Mouse (Mus musculus) liver, embryonic 13.5 days (tissue): ENCODE measurements around the gene Twsg1. TPM values are rescaled to one million over a fixed set of nuclear protein-coding genes. Genes with fewer than 3 reads are reported as not detected.

Experiments
- ATAC-seq: fragments of 200-750 bp; cut with Nextera tagmentation; 2 replicates; pipeline ENCODE4 v1.8.0; 2017; ENCODE audit warnings: low read depth, mild to moderate bottlenecking, moderate number of reproducible peaks, moderate library complexity
- DNase-seq: peaks from one replicate; pipeline ENCODE4 v3.0.0; 2022
- H3K27ac ChIP-seq: fragments of 300-500 bp; sonication (generic); 2 replicates; pipeline ENCODE4 v1.5.1; 2015; ENCODE audit warnings: moderate library complexity, mild to moderate bottlenecking, inconsistent platforms
- H3K27me3 ChIP-seq: fragments of 300-500 bp; sonication (generic); 2 replicates; pipeline ENCODE4 v1.6.1; 2015; ENCODE audit warnings: mild to moderate bottlenecking, inconsistent platforms
- H3K36me3 ChIP-seq: fragments of 300-500 bp; sonication (generic); 2 replicates; pipeline ENCODE4 v1.6.1; 2015; ENCODE audit warnings: mild to moderate bottlenecking, inconsistent platforms
- H3K4me1 ChIP-seq: fragments of 300-500 bp; sonication (generic); replicated peaks from 2 replicates; pipeline ENCODE4 v1.6.1; 2015; ENCODE audit warnings: inconsistent platforms
- H3K4me2 ChIP-seq: fragments of 300-500 bp; sonication (generic); 2 replicates; pipeline ENCODE4 v1.6.1; 2015; ENCODE audit warnings: inconsistent platforms, mild to moderate bottlenecking, moderate library complexity
- H3K4me3 ChIP-seq: fragments of 300-500 bp; sonication (generic); replicated peaks from 2 replicates; pipeline ENCODE4 v1.5.1; 2015; ENCODE audit warnings: mild to moderate bottlenecking, inconsistent platforms
- H3K9ac ChIP-seq: fragments of 300-500 bp; sonication (generic); 2 replicates; pipeline ENCODE4 v1.6.1; 2015; ENCODE audit warnings: mild to moderate bottlenecking, inconsistent platforms
- H3K9me3 ChIP-seq: fragments of 300-500 bp; sonication (generic); replicated peaks from 2 replicates; pipeline ENCODE4 v1.6.1; 2016; ENCODE audit warnings: inconsistent platforms
- WGBS: fragments of 180-500 bp; shearing (Covaris S2); methylation state at CpG from one replicate; pipeline ENCODE4 v1.1.7; 2015; ENCODE audit not compliant: insufficient replicate concordance; 5-methylcytosine and 5-hydroxymethylcytosine counted together
- polyA plus RNA-seq: library from polyadenylated mRNA; unstranded; fragments of >200 nt; fragmentation: Nextera tagmentation; extraction: Ambion mirVana; gene quantifications from 2 replicates; pipeline ENCODE4 v1.2.1, GENCODE M21; 2015

The Twsg1 gene
- polyA plus RNA-seq, 1 experiment from 2014 or later = 16.2 TPM

- no peaks in the 10 kb centered on the region for H3K9me3 ChIP-seq
- no peaks in the 10 kb centered on the region for H3K27me3 ChIP-seq
- H3K4me2 ChIP-seq = no peak overlapping the region
- ATAC-seq (no peak), DNase-seq (no peak)
- peaks cover 16% of the 10 kb centered on the region for H3K4me1 ChIP-seq
- no peak overlapping the region for H3K27ac ChIP-seq
- no peak overlapping the region for H3K4me3 ChIP-seq
- H3K9ac ChIP-seq = no peak overlapping the region
- H3K36me3 ChIP-seq = no peaks in the 10 kb centered on the region
These were observed 42.8 kb downstream of the Twsg1 start for GRCm38 (mm10) chr17:65908270-65908669.

DNA sequence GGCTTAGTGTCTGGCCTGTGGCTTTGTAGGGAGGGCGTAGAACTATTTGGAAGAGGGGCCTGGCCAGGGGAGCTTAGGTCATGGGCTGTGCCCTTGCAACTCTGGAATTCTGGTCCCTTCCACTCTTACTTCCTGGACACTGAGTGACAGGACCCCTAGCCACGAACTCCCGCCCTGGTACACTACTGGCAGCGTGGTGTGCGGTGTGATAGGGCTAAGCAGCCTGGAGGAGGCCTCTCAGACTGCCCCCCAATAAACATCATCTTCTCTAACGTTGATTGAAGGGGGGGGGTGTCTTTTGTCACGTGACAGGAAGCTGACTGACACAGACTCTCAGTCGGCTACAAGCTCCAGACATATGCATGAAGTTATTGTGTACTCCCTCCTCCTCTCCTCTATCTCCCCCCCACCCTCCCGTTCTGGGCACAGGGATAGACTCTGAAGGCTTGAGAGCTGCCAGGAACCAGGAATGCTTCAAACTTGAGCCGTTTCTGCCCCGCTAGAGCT lies 44.1 kb downstream of the Twsg1 start:
- Histone ChIP-seq H3K4me2 (peak overlapping the region; percentile 41), H3K9me3 (no peaks in the 10 kb centered on the region), H3K9ac (no peak overlapping the region), H3K36me3 (no peaks in the 10 kb centered on the region), H3K4me1 (peaks cover 16% of the 10 kb centered on the region), H3K4me3 (peak overlapping the region; percentile 13; the same call in 1 of the 2 replicates), H3K27ac (no peak overlapping the region), H3K27me3 (no peaks in the 10 kb centered on the region)
- peak; percentile 68 for ATAC-seq
- DNase-seq = no peak
- WGBS = 24% methylated on average over 11 of the region's 11 CpGs

- Histone ChIP-seq H3K9ac (no peak overlapping the region), H3K27me3 (no peaks in the 10 kb centered on the region), H3K4me3 (peak overlapping the region; percentile 13; the same call in 1 of the 2 replicates), H3K36me3 (no peaks in the 10 kb centered on the region), H3K4me2 (peak overlapping the region; percentile 41), H3K9me3 (no peaks in the 10 kb centered on the region), H3K27ac (0 out of 2 replicates have a peak overlapping the region, but pooled peaks have one; percentile 11), H3K4me1 (peaks cover 16% of the 10 kb centered on the region)
- 34% methylated on average over 11 of the region's 12 CpGs for WGBS
- DNase-seq (no peak), ATAC-seq (no peak)
These were observed 44.6 kb downstream of the Twsg1 start for GRCm38 (mm10) chr17:65906313-65906894.

GRCm38 (mm10) chr17:65905241-65905640 lies 45.8 kb downstream of the Twsg1 start:
- peaks cover 16% of the 10 kb centered on the region for H3K4me1 ChIP-seq
- no peak overlapping the region for H3K4me3 ChIP-seq
- no peaks in the 10 kb centered on the region for H3K9me3 ChIP-seq
- H3K36me3 ChIP-seq = no peaks in the 10 kb centered on the region
- DNase-seq = no peak
- H3K9ac ChIP-seq = no peak overlapping the region
- H3K4me2 ChIP-seq = no peak overlapping the region
- no peak overlapping the region for H3K27ac ChIP-seq
- WGBS = 74% methylated on average over 14 of the region's 14 CpGs
- H3K27me3 ChIP-seq = no peaks in the 10 kb centered on the region
- ATAC-seq = no peak

DNA sequence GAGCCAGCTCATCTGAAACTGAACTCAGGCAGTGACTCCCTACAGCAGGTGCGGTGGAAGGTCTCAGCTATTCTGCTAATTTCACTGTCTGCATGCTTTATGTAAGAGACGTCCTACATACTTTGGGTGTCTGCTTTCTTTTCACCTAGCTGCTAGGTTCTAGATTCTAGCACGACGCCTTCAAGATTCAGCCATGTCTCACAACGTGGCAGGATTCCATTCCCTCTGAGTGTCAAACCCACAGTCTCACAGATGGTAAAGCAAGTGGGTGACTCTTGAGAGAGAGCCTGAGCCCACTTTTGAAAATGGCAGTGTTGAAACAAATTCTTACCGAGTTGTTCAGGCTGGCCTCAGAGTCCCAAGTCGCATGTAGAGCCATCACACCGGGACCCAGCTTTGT lies 47.2 kb downstream of the Twsg1 start:
- no peak overlapping the region for H3K27ac ChIP-seq
- DNase-seq (no peak), ATAC-seq (no peak)
- no peaks in the 10 kb centered on the region for H3K9me3 ChIP-seq
- no peak overlapping the region for H3K9ac ChIP-seq
- peaks cover 16% of the 10 kb centered on the region for H3K4me1 ChIP-seq
- H3K36me3 ChIP-seq = no peaks in the 10 kb centered on the region
- no peak overlapping the region for H3K4me2 ChIP-seq
- H3K4me3 ChIP-seq = no peak overlapping the region
- 85% methylated on average over 8 of the region's 8 CpGs for WGBS
- no peaks in the 10 kb centered on the region for H3K27me3 ChIP-seq

DNA sequence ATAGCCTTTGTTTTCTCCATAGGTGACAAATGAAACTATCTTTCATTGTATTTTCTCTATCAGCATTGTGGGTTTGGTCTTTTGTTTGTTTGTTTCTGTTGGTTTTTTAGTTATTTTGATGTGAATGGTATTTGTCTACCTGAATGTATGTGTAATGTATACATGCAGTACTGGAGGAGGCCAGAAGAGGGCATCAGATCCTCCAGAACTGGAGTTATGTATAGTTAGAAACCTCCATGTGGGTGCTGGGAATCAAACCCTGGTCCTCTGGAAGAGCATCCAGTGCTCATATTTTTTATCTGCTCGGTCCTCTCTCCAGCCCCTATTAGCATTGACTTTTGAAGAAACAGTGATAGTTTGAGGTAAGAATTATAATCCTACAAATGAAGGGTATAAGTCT lies 48.0 kb downstream of the Twsg1 start:
- H3K4me1 ChIP-seq = peaks cover 16% of the 10 kb centered on the region
- WGBS = 67% methylated on average over 1 of the region's 1 CpGs
- no peaks in the 10 kb centered on the region for H3K27me3 ChIP-seq
- no peak overlapping the region for H3K9ac ChIP-seq
- H3K4me3 ChIP-seq = no peak overlapping the region
- no peaks in the 10 kb centered on the region for H3K9me3 ChIP-seq
- H3K36me3 ChIP-seq = no peaks in the 10 kb centered on the region
- ATAC-seq (no peak), DNase-seq (no peak)
- no peak overlapping the region for H3K4me2 ChIP-seq
- no peak overlapping the region for H3K27ac ChIP-seq

DNA sequence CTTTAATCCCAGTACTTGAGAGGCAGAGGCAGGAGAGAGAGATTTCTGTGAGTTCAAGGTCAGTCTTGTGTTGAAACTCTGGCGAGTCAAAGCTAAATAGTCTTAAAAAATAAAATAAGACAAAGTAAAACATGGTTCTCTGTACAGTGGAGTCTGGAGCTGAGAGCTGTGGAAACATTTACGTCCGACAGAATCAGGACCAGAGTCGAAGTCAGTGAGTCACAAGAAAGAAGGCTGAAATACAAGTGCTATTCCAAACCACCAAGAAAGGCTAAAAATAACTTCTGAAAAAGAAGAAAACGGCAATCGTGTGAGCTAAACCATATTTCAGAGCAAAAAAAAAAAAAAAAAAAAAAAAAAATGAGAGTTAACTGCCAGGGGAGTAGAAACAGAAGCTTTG lies 48.7 kb downstream of the Twsg1 start:
- Histone ChIP-seq H3K9ac (no peak overlapping the region), H3K27ac (no peak overlapping the region), H3K4me1 (peaks cover 12% of the 10 kb centered on the region), H3K27me3 (no peaks in the 10 kb centered on the region), H3K4me2 (no peak overlapping the region), H3K9me3 (no peaks in the 10 kb centered on the region), H3K36me3 (no peaks in the 10 kb centered on the region), H3K4me3 (no peak overlapping the region)
- WGBS = 75% methylated on average over 6 of the region's 6 CpGs
- DNase-seq (no peak), ATAC-seq (no peak)

GRCm38 (mm10) chr17:65896016-65896415 lies 55.0 kb downstream of the Twsg1 start:
- DNase-seq (no peak), ATAC-seq (no peak)
- Histone ChIP-seq H3K36me3 (no peaks in the 10 kb centered on the region), H3K4me2 (no peak overlapping the region), H3K9me3 (no peaks in the 10 kb centered on the region), H3K27me3 (no peaks in the 10 kb centered on the region), H3K4me1 (no peaks in the 10 kb centered on the region), H3K27ac (no peak overlapping the region), H3K4me3 (no peak overlapping the region), H3K9ac (no peak overlapping the region)
- WGBS = 62% methylated on average over 3 of the region's 3 CpGs

DNA sequence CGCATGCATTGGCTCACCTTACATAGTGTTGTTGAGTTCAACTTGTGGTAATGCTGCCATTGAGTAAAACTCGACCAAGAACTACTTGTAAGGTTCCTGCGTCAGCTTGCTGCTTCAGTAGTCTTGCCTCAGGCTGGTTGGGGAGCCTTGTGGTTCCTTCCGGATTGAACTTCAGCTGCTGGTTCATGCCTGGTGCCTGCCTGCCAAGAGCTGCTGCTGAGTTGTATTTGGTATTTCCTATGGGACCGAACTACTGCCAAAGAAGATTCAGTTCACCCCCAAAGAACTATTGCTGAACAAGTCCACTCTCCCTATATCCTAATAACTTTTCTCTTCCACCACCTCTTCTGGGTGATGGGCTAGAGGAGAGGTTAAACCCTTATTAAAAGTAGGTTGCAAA lies 61.5 kb downstream of the Twsg1 start:
- WGBS = 73% methylated on average over 5 of the region's 5 CpGs
- Histone ChIP-seq H3K4me2 (no peak overlapping the region), H3K9ac (no peak overlapping the region), H3K4me1 (peaks cover 17% of the 10 kb centered on the region), H3K4me3 (no peak overlapping the region), H3K9me3 (no peaks in the 10 kb centered on the region), H3K27ac (no peak overlapping the region), H3K36me3 (no peaks in the 10 kb centered on the region), H3K27me3 (no peaks in the 10 kb centered on the region)
- ATAC-seq = no peak
- DNase-seq = no peak

GRCm38 (mm10) chr17:65886571-65886970 lies 64.5 kb downstream of the Twsg1 start:
- Histone ChIP-seq H3K27me3 (no peaks in the 10 kb centered on the region), H3K4me3 (peak overlapping the region; percentile 98), H3K4me2 (peak overlapping the region; percentile 95), H3K36me3 (no peaks in the 10 kb centered on the region), H3K9ac (peak overlapping the region; percentile 85), H3K4me1 (peaks cover 40% of the 10 kb centered on the region), H3K27ac (peak overlapping the region; percentile 96), H3K9me3 (no peaks in the 10 kb centered on the region)
- WGBS = 65% methylated on average over 9 of the region's 9 CpGs
- DNase-seq (no peak), ATAC-seq (no peak)

GRCm38 (mm10) chr17:65885697-65886529 lies 65.1 kb downstream of the Twsg1 start, which contains the start of gene Ralbp1:
TSS of gene Ralbp1 (minus strand) at chr17:65885798.
- H3K9ac ChIP-seq = peak within 1 kb of the TSS; percentile 98
- DNase-seq = peak; percentile 26
- 3% methylated on average over 14 of the region's 14 CpGs for WGBS

More at GRCm38 (mm10) chr17:65885697-65886529, 65.1 kb downstream of the Twsg1 start, which contains the start of gene Ralbp1:
- Histone ChIP-seq H3K9me3 (no peaks in the 10 kb centered on the region), H3K27me3 (no peaks in the 10 kb centered on the region), H3K4me2 (peak within 1 kb of the TSS; percentile 95), H3K36me3 (no peaks in the 10 kb centered on the region), H3K27ac (peak within 1 kb of the TSS; percentile 96), H3K4me3 (peak within 1 kb of the TSS; percentile 98), H3K4me1 (peaks cover 46% of the 10 kb centered on the region)
- no peak for ATAC-seq
